Mouse (Mus musculus): ENCODE measurements at regions not wholly inside any gene's neighbourhood (a gene's known extent, or its start where the extent isn't known, plus 50 kb on each side); places are given as distances from the start of the nearest gene placed in this dataset.

GRCm38 (mm10) chr10:98343827-98344226 is 570.4 kb upstream of the Atp2b1 start:
- H3K9ac ChIP-seq (ENCODE audit: low read length), result no peak overlapping the region
- H3K27me3 ChIP-seq (ENCODE audit: control insufficient read depth, insufficient read depth, low read length), result no peaks in the 10 kb centered on the region
- H3K9me3 ChIP-seq (ENCODE audit: control insufficient read depth, low read length), result no peaks in the 10 kb centered on the region
- no peak for DNase-seq (ENCODE audit: low spot score, missing footprints)
- no peaks in the 10 kb centered on the region for H3K36me3 ChIP-seq (ENCODE audit: control insufficient read depth, insufficient read depth, low read length)
- WGBS, result 90% methylated on average over 5 of the region's 5 CpGs
- no peak overlapping the region for H3K4me2 ChIP-seq
- no peak for ATAC-seq (ENCODE audit: low FRiP score)
- H3K27ac ChIP-seq (ENCODE audit: low read depth, low read length), result no peak overlapping the region
- H3K4me3 ChIP-seq (ENCODE audit: low read depth, low read length), result no peak overlapping the region
- H3K4me1 ChIP-seq (ENCODE audit: control insufficient read depth, insufficient read depth, low read length), result no peaks in the 10 kb centered on the region

GRCm38 (mm10) chr10:98349466-98349865 is 564.7 kb upstream of the Atp2b1 start:
- Histone ChIP-seq H3K27ac (ENCODE audit: low read depth, low read length) (no peak overlapping the region), H3K4me2 (no peak overlapping the region), H3K9ac (ENCODE audit: low read length) (no peak overlapping the region), H3K36me3 (ENCODE audit: control insufficient read depth, insufficient read depth, low read length) (no peaks in the 10 kb centered on the region), H3K9me3 (ENCODE audit: control insufficient read depth, low read length) (no peaks in the 10 kb centered on the region), H3K4me1 (ENCODE audit: control insufficient read depth, insufficient read depth, low read length) (no peaks in the 10 kb centered on the region), H3K4me3 (ENCODE audit: low read depth, low read length) (no peak overlapping the region), H3K27me3 (ENCODE audit: control insufficient read depth, insufficient read depth, low read length) (no peaks in the 10 kb centered on the region)
- ATAC-seq (ENCODE audit: low FRiP score) (no peak), DNase-seq (ENCODE audit: low spot score, missing footprints) (no peak)
- WGBS, result 85% methylated on average over 5 of the region's 5 CpGs

DNA sequence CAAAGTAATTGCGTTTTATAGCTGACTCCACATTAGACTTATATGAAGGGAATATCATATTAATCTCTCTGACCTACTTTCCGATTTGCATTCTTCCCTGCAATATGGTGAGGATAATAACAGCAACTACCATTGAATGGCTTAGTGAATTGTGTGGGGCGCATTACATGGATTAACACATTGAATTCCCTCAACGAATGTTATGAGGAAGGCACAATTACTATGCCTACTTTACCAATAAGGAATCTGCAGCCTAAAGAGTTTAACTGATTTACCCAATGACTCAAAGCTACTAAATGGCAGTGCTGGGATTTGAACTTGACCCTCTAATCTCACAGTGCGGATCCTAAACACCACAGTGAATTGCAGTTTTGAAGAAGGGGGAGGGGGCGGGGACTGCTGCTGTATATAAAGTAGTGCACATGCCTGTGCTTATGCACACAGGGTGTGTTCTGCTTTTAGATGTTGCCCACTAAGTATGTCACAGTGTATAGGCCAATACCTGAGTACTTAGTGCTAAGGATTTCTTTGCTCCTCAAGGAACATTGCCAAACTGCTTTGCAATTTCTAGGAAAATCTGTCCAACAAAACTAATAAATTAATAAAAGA is 563.8 kb upstream of the Atp2b1 start:
- Histone ChIP-seq H3K4me1 (ENCODE audit: control insufficient read depth, insufficient read depth, low read length) (no peaks in the 10 kb centered on the region), H3K36me3 (ENCODE audit: control insufficient read depth, insufficient read depth, low read length) (no peaks in the 10 kb centered on the region), H3K4me2 (no peak overlapping the region), H3K4me3 (ENCODE audit: low read depth, low read length) (no peak overlapping the region), H3K9me3 (ENCODE audit: control insufficient read depth, low read length) (no peaks in the 10 kb centered on the region), H3K27ac (ENCODE audit: low read depth, low read length) (no peak overlapping the region), H3K27me3 (ENCODE audit: control insufficient read depth, insufficient read depth, low read length) (no peaks in the 10 kb centered on the region), H3K9ac (ENCODE audit: low read length) (no peak overlapping the region)
- DNase-seq (ENCODE audit: low spot score, missing footprints) (no peak), ATAC-seq (ENCODE audit: low FRiP score) (no peak)
- 85% methylated on average over 6 of the region's 6 CpGs for WGBS

- 89% methylated on average over 2 of the region's 2 CpGs for WGBS
- no peak for ATAC-seq (ENCODE audit: low FRiP score)
- H3K36me3 ChIP-seq (ENCODE audit: control insufficient read depth, insufficient read depth, low read length), result no peaks in the 10 kb centered on the region
Observed at GRCm38 (mm10) chr10:98352061-98352460, 562.1 kb upstream of the Atp2b1 start.

GRCm38 (mm10) chr10:98354486-98354885 is 559.7 kb upstream of the Atp2b1 start:
- H3K9ac ChIP-seq (ENCODE audit: low read length), result no peak overlapping the region
- H3K27ac ChIP-seq (ENCODE audit: low read depth, low read length), result no peak overlapping the region
- H3K36me3 ChIP-seq (ENCODE audit: control insufficient read depth, insufficient read depth, low read length), result no peaks in the 10 kb centered on the region
- H3K27me3 ChIP-seq (ENCODE audit: control insufficient read depth, insufficient read depth, low read length), result no peaks in the 10 kb centered on the region
- H3K9me3 ChIP-seq (ENCODE audit: control insufficient read depth, low read length), result no peaks in the 10 kb centered on the region
- no peak overlapping the region for H3K4me2 ChIP-seq
- WGBS, result 89% methylated on average over 2 of the region's 2 CpGs
- no peak for DNase-seq (ENCODE audit: low spot score, missing footprints)
- no peak overlapping the region for H3K4me3 ChIP-seq (ENCODE audit: low read depth, low read length)
- ATAC-seq (ENCODE audit: low FRiP score), result no peak
- no peaks in the 10 kb centered on the region for H3K4me1 ChIP-seq (ENCODE audit: control insufficient read depth, insufficient read depth, low read length)

More at GRCm38 (mm10) chr10:98352061-98352460, 562.1 kb upstream of the Atp2b1 start:
- Histone ChIP-seq H3K27me3 (ENCODE audit: control insufficient read depth, insufficient read depth, low read length) (no peaks in the 10 kb centered on the region), H3K9me3 (ENCODE audit: control insufficient read depth, low read length) (no peaks in the 10 kb centered on the region), H3K4me3 (ENCODE audit: low read depth, low read length) (no peak overlapping the region), H3K9ac (ENCODE audit: low read length) (no peak overlapping the region), H3K27ac (ENCODE audit: low read depth, low read length) (no peak overlapping the region), H3K4me1 (ENCODE audit: control insufficient read depth, insufficient read depth, low read length) (no peaks in the 10 kb centered on the region), H3K4me2 (no peak overlapping the region)
- DNase-seq (ENCODE audit: low spot score, missing footprints), result no peak

- DNase-seq (ENCODE audit: low spot score, missing footprints) (no peak), ATAC-seq (ENCODE audit: low FRiP score) (no peak)
- no peaks in the 10 kb centered on the region for H3K27me3 ChIP-seq (ENCODE audit: control insufficient read depth, insufficient read depth, low read length)
- H3K4me1 ChIP-seq (ENCODE audit: control insufficient read depth, insufficient read depth, low read length), result no peaks in the 10 kb centered on the region
- H3K27ac ChIP-seq (ENCODE audit: low read depth, low read length), result no peak overlapping the region
- no peak overlapping the region for H3K4me3 ChIP-seq (ENCODE audit: low read depth, low read length)
- H3K9me3 ChIP-seq (ENCODE audit: control insufficient read depth, low read length), result no peaks in the 10 kb centered on the region
- no peaks in the 10 kb centered on the region for H3K36me3 ChIP-seq (ENCODE audit: control insufficient read depth, insufficient read depth, low read length)
- no peak overlapping the region for H3K4me2 ChIP-seq
- H3K9ac ChIP-seq (ENCODE audit: low read length), result no peak overlapping the region
- WGBS, result 74% methylated on average over 2 of the region's 2 CpGs
Observed at GRCm38 (mm10) chr10:98364604-98365003, 549.6 kb upstream of the Atp2b1 start.

DNA sequence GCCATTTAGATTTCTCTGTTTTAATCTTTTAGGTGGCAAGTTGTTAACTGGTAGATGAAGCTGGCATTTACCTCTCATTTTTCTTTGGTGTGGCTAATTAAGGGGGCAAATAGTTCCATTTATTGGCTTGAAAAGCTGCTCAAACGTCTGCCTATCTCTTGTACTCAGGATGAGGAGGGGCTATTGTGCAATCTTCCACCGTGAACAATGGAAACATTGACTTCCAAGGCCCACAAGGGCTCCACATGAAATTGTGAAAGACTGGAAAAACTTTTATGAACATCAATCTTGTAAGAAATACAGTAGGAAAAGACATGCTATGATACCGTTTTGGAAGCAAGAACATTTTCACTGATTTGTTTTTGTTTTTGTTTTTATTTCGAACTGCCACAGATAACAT is 541.6 kb upstream of the Atp2b1 start:
- no peaks in the 10 kb centered on the region for H3K27me3 ChIP-seq (ENCODE audit: control insufficient read depth, insufficient read depth, low read length)
- no peak for ATAC-seq (ENCODE audit: low FRiP score)
- H3K9ac ChIP-seq (ENCODE audit: low read length), result no peak overlapping the region
- H3K27ac ChIP-seq (ENCODE audit: low read depth, low read length), result no peak overlapping the region
- no peaks in the 10 kb centered on the region for H3K9me3 ChIP-seq (ENCODE audit: control insufficient read depth, low read length)
- H3K4me1 ChIP-seq (ENCODE audit: control insufficient read depth, insufficient read depth, low read length), result no peaks in the 10 kb centered on the region
- no peak for DNase-seq (ENCODE audit: low spot score, missing footprints)
- no peaks in the 10 kb centered on the region for H3K36me3 ChIP-seq (ENCODE audit: control insufficient read depth, insufficient read depth, low read length)
- 71% methylated on average over 4 of the region's 4 CpGs for WGBS
- H3K4me2 ChIP-seq, result no peak overlapping the region
- no peak overlapping the region for H3K4me3 ChIP-seq (ENCODE audit: low read depth, low read length)

GRCm38 (mm10) chr10:98373314-98373713 is 540.9 kb upstream of the Atp2b1 start:
- 87% methylated on average over 3 of the region's 3 CpGs for WGBS
- H3K27me3 ChIP-seq (ENCODE audit: control insufficient read depth, insufficient read depth, low read length), result no peaks in the 10 kb centered on the region
- no peaks in the 10 kb centered on the region for H3K36me3 ChIP-seq (ENCODE audit: control insufficient read depth, insufficient read depth, low read length)
- H3K4me2 ChIP-seq, result no peak overlapping the region
- H3K4me3 ChIP-seq (ENCODE audit: low read depth, low read length), result no peak overlapping the region
- H3K9ac ChIP-seq (ENCODE audit: low read length), result no peak overlapping the region
- H3K9me3 ChIP-seq (ENCODE audit: control insufficient read depth, low read length), result no peaks in the 10 kb centered on the region
- H3K4me1 ChIP-seq (ENCODE audit: control insufficient read depth, insufficient read depth, low read length), result no peaks in the 10 kb centered on the region
- H3K27ac ChIP-seq (ENCODE audit: low read depth, low read length), result no peak overlapping the region
- ATAC-seq (ENCODE audit: low FRiP score), result no peak
- no peak for DNase-seq (ENCODE audit: low spot score, missing footprints)

GRCm38 (mm10) chr10:98374684-98375083 is 539.5 kb upstream of the Atp2b1 start:
- no peaks in the 10 kb centered on the region for H3K9me3 ChIP-seq (ENCODE audit: control insufficient read depth, low read length)
- no peak overlapping the region for H3K4me2 ChIP-seq
- ATAC-seq (ENCODE audit: low FRiP score), result no peak
- DNase-seq (ENCODE audit: low spot score, missing footprints), result no peak
- no peak overlapping the region for H3K9ac ChIP-seq (ENCODE audit: low read length)
- no peaks in the 10 kb centered on the region for H3K36me3 ChIP-seq (ENCODE audit: control insufficient read depth, insufficient read depth, low read length)
- no peak overlapping the region for H3K27ac ChIP-seq (ENCODE audit: low read depth, low read length)
- no peaks in the 10 kb centered on the region for H3K4me1 ChIP-seq (ENCODE audit: control insufficient read depth, insufficient read depth, low read length)
- no peaks in the 10 kb centered on the region for H3K27me3 ChIP-seq (ENCODE audit: control insufficient read depth, insufficient read depth, low read length)
- no peak overlapping the region for H3K4me3 ChIP-seq (ENCODE audit: low read depth, low read length)

DNA sequence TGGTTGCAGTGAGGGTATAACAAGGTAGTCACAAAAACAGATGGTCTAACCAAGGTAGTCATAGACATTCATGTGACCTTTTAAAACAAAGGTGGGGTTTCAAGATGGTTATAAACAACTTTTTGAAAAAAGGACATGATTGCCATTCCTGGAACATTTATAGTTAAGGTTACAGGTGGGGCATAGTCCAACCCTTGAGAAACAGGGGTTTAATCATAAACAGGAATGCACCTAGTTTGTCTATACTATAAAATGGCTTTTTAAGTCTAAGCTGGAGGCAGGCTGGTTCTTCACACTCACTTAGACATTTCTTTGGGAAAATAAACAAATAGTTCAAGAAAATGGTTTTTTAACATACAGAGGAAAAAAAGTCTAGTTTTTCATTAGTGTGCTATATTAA is 525.7 kb upstream of the Atp2b1 start:
- no peak overlapping the region for H3K9ac ChIP-seq (ENCODE audit: low read length)
- no peak overlapping the region for H3K27ac ChIP-seq (ENCODE audit: low read depth, low read length)
- DNase-seq (ENCODE audit: low spot score, missing footprints) (no peak), ATAC-seq (ENCODE audit: low FRiP score) (no peak)
- H3K36me3 ChIP-seq (ENCODE audit: control insufficient read depth, insufficient read depth, low read length), result no peaks in the 10 kb centered on the region
- no peaks in the 10 kb centered on the region for H3K4me1 ChIP-seq (ENCODE audit: control insufficient read depth, insufficient read depth, low read length)
- H3K9me3 ChIP-seq (ENCODE audit: control insufficient read depth, low read length), result no peaks in the 10 kb centered on the region
- H3K4me2 ChIP-seq, result no peak overlapping the region
- H3K27me3 ChIP-seq (ENCODE audit: control insufficient read depth, insufficient read depth, low read length), result no peaks in the 10 kb centered on the region
- no peak overlapping the region for H3K4me3 ChIP-seq (ENCODE audit: low read depth, low read length)
